Mouse (Mus musculus): ENCODE measurements around the gene Cenpa. TPM values are rescaled to one million over a fixed set of nuclear protein-coding genes. Genes with fewer than 3 reads are reported as not detected.

Cenpa gene
- polyA plus RNA-seq, 1 experiment = 2.3 TPM

DNA sequence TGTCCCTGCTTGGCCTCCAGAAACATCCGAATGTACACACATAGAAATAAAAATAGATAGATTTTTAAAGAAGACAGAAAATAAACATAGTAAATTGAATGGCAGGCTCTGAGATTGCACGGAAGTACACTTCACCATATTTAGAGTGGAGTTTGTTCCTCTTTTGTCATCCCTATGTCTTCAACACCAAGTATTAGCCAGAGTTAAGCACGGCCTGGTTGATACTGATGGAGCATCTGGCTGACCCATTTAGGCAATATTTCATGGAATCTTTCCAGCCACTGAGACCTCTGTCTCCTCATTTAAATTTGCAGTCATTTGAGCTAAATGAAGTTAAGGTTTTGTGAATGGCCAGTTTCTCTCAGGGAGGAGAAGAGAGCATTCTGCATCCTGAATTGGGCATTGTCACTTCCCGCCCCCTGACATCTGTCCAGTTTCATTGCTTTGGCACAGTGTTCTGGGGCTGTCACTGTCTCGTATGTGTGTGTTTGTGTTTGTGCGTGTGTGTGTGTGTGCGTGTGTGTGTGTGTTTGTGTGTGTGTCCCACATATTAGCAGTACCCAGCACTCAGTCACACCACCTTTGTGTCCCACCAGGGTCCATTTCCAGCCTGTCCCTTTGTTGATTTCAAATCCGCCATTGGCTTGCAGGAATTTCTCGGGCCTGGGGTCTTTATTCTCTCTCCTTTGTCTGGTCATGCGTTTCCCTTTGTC, 51.6 kb downstream of the Cenpa start:
- no peaks in the 10 kb centered on the region for H3K27me3 ChIP-seq (ENCODE audit: control insufficient read depth, insufficient read depth, low read length)
- no peaks in the 10 kb centered on the region for H3K4me1 ChIP-seq (ENCODE audit: control insufficient read depth, insufficient read depth, low read length)
- no peak for TF ChIP-seq POLR2A (IDR thresholded peaks at IDR 0.05; ENCODE audit: borderline replicate concordance, insufficient read depth, low read length)
- no peak for TF ChIP-seq CTCF (IDR thresholded peaks at IDR 0.05; ENCODE audit: borderline replicate concordance, insufficient read depth, low read depth, low read length)
- DNase-seq = no peak
- WGBS = 50% methylated on average over 10 of the region's 10 CpGs
- no peak overlapping the region for H3K27ac ChIP-seq (ENCODE audit: insufficient read depth, low read length)
- no peak overlapping the region for H3K4me3 ChIP-seq (replicated peaks; ENCODE audit: insufficient read depth, low read depth, low read length)

DNA sequence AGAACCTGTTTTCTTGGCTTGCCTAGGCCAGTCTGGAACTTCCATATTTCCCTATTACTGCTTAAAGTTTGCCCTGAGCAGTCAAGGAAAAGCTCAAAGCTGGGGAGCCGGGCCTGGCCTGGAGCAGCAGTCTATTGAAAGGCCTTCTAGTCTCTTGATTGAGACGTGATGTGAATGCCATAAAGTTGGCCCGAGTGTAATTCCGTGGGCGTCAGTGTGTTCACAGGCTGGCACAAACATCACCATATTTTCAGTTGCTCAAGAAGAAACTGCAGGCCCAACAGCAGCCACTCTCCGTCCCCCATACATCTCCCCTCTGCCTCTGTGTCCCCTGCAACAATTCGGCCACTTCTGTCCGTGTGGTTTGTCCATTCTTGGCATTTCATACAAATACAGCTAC, 55.4 kb downstream of the Cenpa start:
- H3K27me3 ChIP-seq (ENCODE audit: control insufficient read depth, insufficient read depth, low read length) = no peaks in the 10 kb centered on the region
- TF ChIP-seq CTCF (IDR thresholded peaks at IDR 0.05; ENCODE audit: borderline replicate concordance, insufficient read depth, low read depth, low read length) (no peak), POLR2A (IDR thresholded peaks at IDR 0.05; ENCODE audit: borderline replicate concordance, insufficient read depth, low read length) (no peak)
- H3K4me3 ChIP-seq (replicated peaks; ENCODE audit: insufficient read depth, low read depth, low read length) = no peak overlapping the region
- WGBS = 48% methylated on average over 8 of the region's 8 CpGs
- H3K4me1 ChIP-seq (ENCODE audit: control insufficient read depth, insufficient read depth, low read length) = no peaks in the 10 kb centered on the region
- no peak for DNase-seq
- H3K27ac ChIP-seq (ENCODE audit: insufficient read depth, low read length) = no peak overlapping the region

Other genes with a start within 250 kb of the Cenpa start
- 2.6 and 3.1 TPM in 2 replicates for gene Otof, start 204.8 kb upstream of the Cenpa start, polyA plus RNA-seq (2012; rRNA removed)
- gene 1700001C02Rik, start 200.7 kb upstream of the Cenpa start, polyA plus RNA-seq (2012; rRNA removed) = 0.52 and 1.7 TPM in 2 replicates
- gene Cib4, start 120.9 kb upstream of the Cenpa start, polyA plus RNA-seq (2012; rRNA removed) = not detected in 2 replicates
- 81.9 and 93.9 TPM in 2 replicates for gene Kcnk3, start 78.6 kb upstream of the Cenpa start, polyA plus RNA-seq (2012; rRNA removed)
- gene Slc35f6, start 18.8 kb upstream of the Cenpa start, polyA plus RNA-seq (2012; rRNA removed) = 57.1 and 60.9 TPM in 2 replicates
- gene Dpysl5, start 44.8 kb downstream of the Cenpa start, polyA plus RNA-seq (2012; rRNA removed) = 24.2 and 26.5 TPM in 2 replicates
- gene Mapre3, start 147.9 kb downstream of the Cenpa start, polyA plus RNA-seq (2012; rRNA removed) = 276 and 288 TPM in 2 replicates
- gene Tmem214, start 201.2 kb downstream of the Cenpa start, polyA plus RNA-seq (2012; rRNA removed) = 64.6 and 67.2 TPM in 2 replicates
- 15.1 TPM in 2 replicates for gene Agbl5, start 221.9 kb downstream of the Cenpa start, polyA plus RNA-seq (2012; rRNA removed)
- gene Ost4, start 241.0 kb downstream of the Cenpa start, polyA plus RNA-seq (2012; rRNA removed) = 174 and 187 TPM in 2 replicates
- 1.7 and 2.6 TPM in 2 replicates for gene Emilin1, start 246.6 kb downstream of the Cenpa start, polyA plus RNA-seq (2012; rRNA removed)